Mouse (Mus musculus): ENCODE results near the gene Prkce. TPM values are rescaled to one million over a fixed set of nuclear protein-coding genes. Genes with fewer than 3 reads are reported as not detected.

Gene Prkce
- total RNA-seq, 2 experiments from 2014 or later = 2.3 to 5.9 TPM

DNA sequence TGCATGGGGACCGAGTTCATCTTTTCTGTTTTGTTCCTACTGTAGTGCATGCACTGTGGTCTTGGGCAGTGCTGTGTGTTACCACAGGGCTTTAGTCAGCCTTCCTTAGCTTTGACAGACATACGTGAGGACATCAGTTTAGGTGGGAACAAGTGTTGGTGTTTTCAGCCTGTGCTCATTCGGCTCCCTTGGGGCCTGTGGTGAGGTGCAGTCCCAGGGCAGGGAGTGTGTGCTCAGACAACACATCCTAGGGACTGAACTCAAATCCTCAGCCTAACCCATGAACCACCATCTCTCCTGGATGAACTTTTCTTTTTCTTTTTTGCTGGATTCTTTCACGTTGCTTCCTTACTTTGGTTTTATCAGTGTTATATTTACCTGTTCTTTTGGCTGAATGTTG is 535.8 kb downstream of the Prkce start:
- ATAC-seq (replicated peaks; ENCODE audit: poor library complexity, severe bottlenecking) = no peak

DNA sequence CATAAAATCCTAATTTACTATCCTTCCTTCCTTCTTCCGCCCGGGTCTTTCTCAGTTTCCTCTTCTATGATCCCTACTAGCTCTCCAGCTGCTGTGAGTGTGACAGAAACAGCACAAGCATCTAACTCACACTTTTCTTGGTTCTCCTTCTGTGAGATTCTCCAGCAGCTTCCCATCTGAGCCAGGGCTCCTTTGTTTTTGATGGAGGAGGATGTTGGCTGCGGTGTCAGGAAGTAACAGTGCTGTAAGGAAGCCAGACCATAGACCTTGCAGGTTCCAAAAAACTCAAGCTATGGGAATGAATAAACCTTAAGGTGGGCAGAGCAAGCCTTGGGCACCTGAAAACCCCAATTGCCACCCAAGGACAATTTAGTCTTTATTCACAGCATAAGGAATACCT is 537.7 kb downstream of the Prkce start:
- ATAC-seq (replicated peaks; ENCODE audit: poor library complexity, severe bottlenecking) = no peak

DNA sequence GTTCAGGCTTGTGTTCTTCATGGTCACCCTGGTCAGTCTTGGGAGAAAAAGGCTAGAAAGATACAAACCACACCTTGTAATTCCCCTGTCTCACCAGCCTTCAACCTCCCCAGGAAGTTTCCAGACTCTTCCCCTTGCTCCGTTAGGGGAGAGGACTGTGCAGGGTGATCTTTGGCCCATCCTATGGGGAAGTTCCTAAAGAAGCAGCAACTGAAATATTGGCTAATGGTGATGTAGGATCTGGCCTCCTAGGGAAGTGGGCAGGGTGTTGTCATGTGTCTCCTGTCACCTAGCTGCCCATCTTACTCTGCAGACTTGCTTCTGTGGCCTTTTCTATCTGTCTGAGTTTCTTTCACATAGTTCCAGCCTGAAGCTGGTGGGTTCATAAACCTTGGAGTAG is 538.9 kb downstream of the Prkce start:
- peak; percentile 65 for ATAC-seq (replicated peaks; ENCODE audit: poor library complexity, severe bottlenecking)

Other genes with a start within 250 kb of the Prkce start
- gene Srbd1, start 22.6 kb upstream of the Prkce start, total RNA-seq (2014; fragmentation: Nextera tagmentation) = 26.7 and 30.1 TPM in 2 replicates
- 28.4 and 33.3 TPM in 2 replicates for gene Srbd1, start 22.6 kb upstream of the Prkce start, total RNA-seq (2017)